7 mouse cellular contexts compared by ENCODE assay signal in genomic region chr9:113706108-113706507, GRCm38 (mm10). TPM values are rescaled to one million over a fixed set of nuclear protein-coding genes. Genes with fewer than 3 reads are reported as not detected.
DNase-seq lines count a peak whose midpoint lies in the region; ATAC-seq and TF ChIP-seq lines count a peak whose summit lies in the region.

No protein-coding gene starts in this region.

- no peak for TF ChIP-seq EP300 in stomach, postnatal 0 days (optimal IDR thresholded peaks at IDR 0.05)

- no peak for TF ChIP-seq CTCF in spleen, adult 2 months (IDR thresholded peaks at IDR 0.05; ENCODE audit: extremely low read depth, insufficient read depth, insufficient read length, insufficient replicate concordance)
- no peak for TF ChIP-seq CTCF in embryonic fibroblast, embryonic 13.5 days (IDR thresholded peaks at IDR 0.05; ENCODE audit: borderline replicate concordance, insufficient read depth, low read length)
- no peak for TF ChIP-seq CTCF in stomach, postnatal 0 days (IDR thresholded peaks at IDR 0.05; ENCODE audit: low read depth)

- peaks cover 27% of the 10 kb centered on the region; the same call in 1 of the 2 replicates for H3K4me1 ChIP-seq in spleen, adult 2 months (ENCODE audit: control insufficient read depth, insufficient read depth, insufficient read length)
- H3K4me1 ChIP-seq in embryonic fibroblast, embryonic 13.5 days (ENCODE audit: control insufficient read depth, insufficient read depth, low read length): peaks cover 12% of the 10 kb centered on the region; the same call in 1 of the 2 replicates
- peaks cover 18% of the 10 kb centered on the region for H3K4me1 ChIP-seq in limb, embryonic 14.5 days (ENCODE audit: control insufficient read depth, insufficient read depth, low read length)
- peaks cover 3% of the 10 kb centered on the region; the same call in 1 of the 2 replicates for H3K4me1 ChIP-seq in stomach, postnatal 0 days (replicated peaks; ENCODE audit: control insufficient read depth, insufficient read depth)

- no peaks in the 10 kb centered on the region; the same call in 1 of the 2 replicates for H3K36me3 ChIP-seq in spleen, adult 2 months (ENCODE audit: control insufficient read depth, insufficient read depth, low read length)
- H3K36me3 ChIP-seq in limb, embryonic 14.5 days (ENCODE audit: control insufficient read depth, insufficient read depth, low read length): no peaks in the 10 kb centered on the region
- no peaks in the 10 kb centered on the region for H3K36me3 ChIP-seq in stomach, postnatal 0 days (ENCODE audit: control insufficient read depth, insufficient read depth, low read length)

- TF ChIP-seq POLR2A in spleen, adult 2 months (IDR thresholded peaks at IDR 0.05; ENCODE audit: low read depth, low read length): no peak
- 0 out of 2 replicates have a peak, but pooled peaks have one; percentile 28 for TF ChIP-seq POLR2A in embryonic fibroblast, embryonic 13.5 days (IDR thresholded peaks at IDR 0.05; ENCODE audit: low read depth, low read length)
- TF ChIP-seq POLR2A in limb, embryonic 14.5 days (IDR thresholded peaks at IDR 0.05; ENCODE audit: borderline replicate concordance, extremely low read depth, insufficient read depth, insufficient read length): no peak

- peak overlapping the region; percentile 57 for H3K4me2 ChIP-seq in limb, embryonic 14.5 days (replicated peaks; ENCODE audit: low read depth, low read length, severe bottlenecking)
- peak overlapping the region; percentile 65 for H3K4me2 ChIP-seq in stomach, postnatal 0 days (replicated peaks; ENCODE audit: low read depth)

- H3K9ac ChIP-seq in limb, embryonic 14.5 days (ENCODE audit: low read depth, low read length, severe bottlenecking): 0 out of 2 replicates have a peak overlapping the region, but pooled peaks have one; percentile 96
- H3K9ac ChIP-seq in stomach, postnatal 0 days (ENCODE audit: low read length): no peak overlapping the region

- ATAC-seq in limb, embryonic 14.5 days (ENCODE audit: low FRiP score, low read depth): no peak
- ATAC-seq in stomach, postnatal 0 days (ENCODE audit: low FRiP score, low TSS enrichment): no peak

- no peak overlapping the region for H3K27ac ChIP-seq in spleen, adult 2 months (ENCODE audit: insufficient read depth, low read length)
- H3K27ac ChIP-seq in embryonic fibroblast, embryonic 13.5 days (ENCODE audit: insufficient read depth, low read length): peak overlapping the region; percentile 93
- no peak overlapping the region for H3K27ac ChIP-seq in limb, embryonic 14.5 days (replicated peaks; ENCODE audit: low read depth, low read length)
- no peak overlapping the region for H3K27ac ChIP-seq in stomach, postnatal 0 days (replicated peaks)

- WGBS in spleen, adult 2 months: 9% methylated on average over 2 of the region's 2 CpGs
- WGBS in limb, embryonic 14.5 days: 78% methylated on average over 2 of the region's 2 CpGs
- 70% methylated on average over 2 of the region's 2 CpGs for WGBS in stomach, postnatal 0 days

- no peaks in the 10 kb centered on the region for H3K9me3 ChIP-seq in limb, embryonic 14.5 days (ENCODE audit: control insufficient read depth, low read length)
- no peaks in the 10 kb centered on the region for H3K9me3 ChIP-seq in stomach, postnatal 0 days (ENCODE audit: control insufficient read depth, low read length)

- H3K27me3 ChIP-seq in spleen, adult 2 months (ENCODE audit: control insufficient read depth, insufficient read depth, low read length): no peaks in the 10 kb centered on the region
- no peaks in the 10 kb centered on the region for H3K27me3 ChIP-seq in limb, embryonic 14.5 days (ENCODE audit: control insufficient read depth, insufficient read depth, low read length)
- H3K27me3 ChIP-seq in stomach, postnatal 0 days (ENCODE audit: control insufficient read depth, insufficient read depth, low read length): no peaks in the 10 kb centered on the region

- peak in 1 of 2 experiments; percentile 15 for DNase-seq in spleen, adult 2 months (ENCODE audit: low read depth in 1 of 2, low spot score in 2 of 2)
- no peak for DNase-seq in spleen, postnatal 36 days (ENCODE audit: low spot score in 2 of 2)
- DNase-seq in limb, embryonic 14.5 days (ENCODE audit: low spot score): no peak
- DNase-seq in stomach, postnatal 0 days (ENCODE audit: low spot score): no peak
- DNase-seq in urinary bladder, postnatal 10 days (ENCODE audit: low spot score): no peak
- DNase-seq in cerebellum, adult 11 months: no peak

- peak overlapping the region; percentile 22; the same call in 1 of the 2 replicates for H3K4me3 ChIP-seq in spleen, adult 2 months (ENCODE audit: extremely low read depth, insufficient read depth, insufficient read length)
- H3K4me3 ChIP-seq in embryonic fibroblast, embryonic 13.5 days (ENCODE audit: insufficient read depth, low read length): peak overlapping the region; percentile 85
- peak overlapping the region; percentile 97 for H3K4me3 ChIP-seq in limb, embryonic 14.5 days (replicated peaks; ENCODE audit: low read length)
- H3K4me3 ChIP-seq in stomach, postnatal 0 days (ENCODE audit: low read depth, low read length): peak overlapping the region; percentile 99; the same call in 1 of the 2 replicates

RNA-seq across cellular contexts. Expression of gene Pdcd6ip, which starts 2.0 kb away (rescaled TPM):
- 42.8 and 65.2 TPM in 2 replicates for polyA plus RNA-seq in spleen, adult 2 months (2012; rRNA removed)
- polyA plus RNA-seq in embryonic fibroblast, embryonic 13.5 days (2011; ENCODE audit: insufficient read length, low read depth, missing spikeins): 169 and 193 TPM in 2 replicates
- polyA plus RNA-seq in limb, embryonic 14.5 days (2012; rRNA removed): 74.4 and 74.5 TPM in 2 replicates
- 64.0 and 70.2 TPM in 2 replicates for polyA plus RNA-seq in limb, embryonic 14.5 days (2014; fragmentation: Nextera tagmentation; extraction: Ambion mirVana)
- polyA plus RNA-seq in stomach, postnatal 0 days (2015; fragmentation: Nextera tagmentation; extraction: Ambion mirVana): 69.4 and 70.8 TPM in 2 replicates

RNA-seq across cellular contexts. Expression of gene Clasp2, which starts 35.2 kb away (rescaled TPM):
- 8.1 and 9.5 TPM in 2 replicates for polyA plus RNA-seq in spleen, adult 2 months (2012; rRNA removed)
- polyA plus RNA-seq in embryonic fibroblast, embryonic 13.5 days (2011; ENCODE audit: insufficient read length, low read depth, missing spikeins): 37.5 and 43.7 TPM in 2 replicates
- polyA plus RNA-seq in limb, embryonic 14.5 days (2012; rRNA removed): 18.7 and 18.8 TPM in 2 replicates
- polyA plus RNA-seq in limb, embryonic 14.5 days (2014; fragmentation: Nextera tagmentation; extraction: Ambion mirVana): 21.4 and 23.3 TPM in 2 replicates
- polyA plus RNA-seq in stomach, postnatal 0 days (2015; fragmentation: Nextera tagmentation; extraction: Ambion mirVana): 8.4 and 8.6 TPM in 2 replicates

Comparison
In these comparisons a context has a peak if more than half of its experiments do, and no peak if none do; other contexts are left out.
1. H3K4me3 ChIP-seq: peak in every context shown above with its lines; median percentile 99 in stomach, postnatal 0 days; 97 in limb, embryonic 14.5 days; 85 in embryonic fibroblast, embryonic 13.5 days; 22 in spleen, adult 2 months.